Mouse (Mus musculus): ENCODE measurements around the gene Med24.
"Not testable (repeated sequence)": the region's sequence is repeated elsewhere in the genome, so short reads cannot be mapped to it uniquely, and the experiment has no call there.

Gene Med24

DNA sequence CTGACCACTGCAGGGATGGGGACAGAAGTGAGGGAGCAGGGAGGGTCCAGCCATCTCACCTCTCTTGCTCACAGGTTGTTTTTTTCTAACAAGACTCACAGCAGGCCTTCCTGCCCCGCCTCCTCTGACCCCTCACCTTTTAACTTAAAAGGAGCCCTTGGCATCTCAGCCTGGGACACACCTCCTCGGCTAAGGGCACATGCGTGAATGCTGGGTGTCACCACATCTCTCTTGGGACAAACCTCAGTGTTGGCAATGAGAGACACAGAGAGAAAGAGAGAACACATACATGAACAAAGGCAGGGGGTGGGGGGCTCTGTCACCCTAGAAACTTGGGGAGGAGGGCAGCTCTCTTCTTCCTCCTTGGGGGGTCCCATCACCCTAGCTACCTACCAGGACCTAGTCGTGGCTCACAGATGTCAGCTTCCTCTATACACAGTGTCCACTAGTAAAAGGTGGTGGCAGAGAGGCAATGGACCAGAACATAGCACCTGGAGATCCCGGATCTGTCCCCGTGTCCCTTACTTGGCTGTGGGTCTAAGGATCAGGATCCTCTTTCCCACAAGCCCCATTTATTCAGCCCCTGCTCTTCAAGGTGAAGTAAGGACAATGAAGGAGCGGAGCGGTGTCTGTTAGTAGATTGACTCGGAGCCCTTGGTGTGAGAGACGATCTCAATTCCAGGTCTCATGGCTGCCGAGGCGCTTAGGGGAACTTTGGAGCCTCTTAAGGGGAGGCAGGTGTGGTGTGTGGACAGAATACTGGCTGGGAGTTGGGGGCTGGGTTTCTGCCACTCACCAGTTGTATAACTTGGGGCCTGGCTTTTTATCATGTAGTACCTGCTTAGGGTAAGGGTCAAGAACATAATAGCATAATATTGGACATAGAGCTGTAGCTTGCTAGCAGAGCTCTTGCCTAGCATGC lies 17.0 kb upstream of the Med24 start:
- DNase-seq (ENCODE audit: low spot score): no peak

DNA sequence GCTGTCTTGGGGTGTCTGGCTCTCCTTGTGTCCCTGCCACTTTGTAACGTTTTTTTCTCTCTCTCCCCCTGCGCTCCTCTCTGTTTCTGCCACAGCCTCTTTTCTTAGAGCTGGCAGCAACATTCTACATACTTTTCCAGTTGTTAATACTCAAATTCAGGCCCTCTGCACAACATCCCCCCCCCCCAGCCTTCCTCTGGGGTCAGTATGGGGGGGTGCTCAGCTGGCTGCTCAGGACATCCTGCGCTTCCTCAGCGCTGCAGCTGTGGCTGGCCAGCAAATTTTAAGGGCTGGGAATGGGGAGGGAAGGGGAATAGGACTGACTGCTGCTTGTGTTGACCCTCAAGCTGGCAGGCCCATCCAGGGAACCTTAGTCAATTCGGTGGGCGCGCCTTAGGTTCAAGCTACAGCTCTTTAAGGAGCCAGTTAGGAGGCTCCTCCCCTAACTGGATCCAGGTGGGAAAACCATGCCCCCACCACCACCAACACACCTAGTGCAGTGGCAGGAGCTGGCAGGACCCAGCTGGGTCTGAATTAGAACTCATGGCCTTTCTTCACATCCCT lies 15.3 kb upstream of the Med24 start:
- DNase-seq (ENCODE audit: low spot score): no peak

DNA sequence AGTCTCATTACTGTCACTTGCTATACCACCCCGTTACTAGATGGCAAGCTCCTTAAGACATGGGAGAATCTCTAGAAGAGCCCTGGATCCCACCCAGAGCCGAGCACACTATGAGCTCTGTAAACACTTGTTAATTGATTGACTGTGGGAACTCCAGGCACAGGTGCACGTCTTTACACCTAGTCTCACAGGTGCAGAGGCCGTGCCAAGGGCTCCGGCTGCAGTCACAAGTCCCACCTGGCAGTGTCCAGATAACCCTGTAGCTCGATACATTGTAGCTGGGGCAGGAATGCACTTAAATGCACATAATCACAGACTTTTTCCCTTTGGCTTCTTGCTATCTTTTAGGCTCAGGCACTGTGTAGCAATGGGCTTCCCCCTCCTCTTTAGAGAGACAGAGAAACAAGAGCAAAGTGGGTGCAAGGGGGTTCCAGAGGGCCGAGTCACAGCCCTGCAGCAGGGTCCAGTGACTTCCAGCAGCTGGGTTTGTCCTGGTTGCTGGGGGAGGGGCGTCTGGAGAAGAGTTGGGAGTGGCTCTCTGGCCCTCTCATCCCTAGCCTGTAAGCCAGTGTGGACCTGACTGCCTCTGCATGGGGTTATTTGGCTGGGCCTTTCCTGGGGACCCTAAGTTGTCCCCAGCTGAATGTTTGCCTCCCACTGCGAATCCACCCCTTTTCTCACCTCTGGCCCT lies 14.6 kb upstream of the Med24 start:
- no peak for DNase-seq (ENCODE audit: low spot score)

DNA sequence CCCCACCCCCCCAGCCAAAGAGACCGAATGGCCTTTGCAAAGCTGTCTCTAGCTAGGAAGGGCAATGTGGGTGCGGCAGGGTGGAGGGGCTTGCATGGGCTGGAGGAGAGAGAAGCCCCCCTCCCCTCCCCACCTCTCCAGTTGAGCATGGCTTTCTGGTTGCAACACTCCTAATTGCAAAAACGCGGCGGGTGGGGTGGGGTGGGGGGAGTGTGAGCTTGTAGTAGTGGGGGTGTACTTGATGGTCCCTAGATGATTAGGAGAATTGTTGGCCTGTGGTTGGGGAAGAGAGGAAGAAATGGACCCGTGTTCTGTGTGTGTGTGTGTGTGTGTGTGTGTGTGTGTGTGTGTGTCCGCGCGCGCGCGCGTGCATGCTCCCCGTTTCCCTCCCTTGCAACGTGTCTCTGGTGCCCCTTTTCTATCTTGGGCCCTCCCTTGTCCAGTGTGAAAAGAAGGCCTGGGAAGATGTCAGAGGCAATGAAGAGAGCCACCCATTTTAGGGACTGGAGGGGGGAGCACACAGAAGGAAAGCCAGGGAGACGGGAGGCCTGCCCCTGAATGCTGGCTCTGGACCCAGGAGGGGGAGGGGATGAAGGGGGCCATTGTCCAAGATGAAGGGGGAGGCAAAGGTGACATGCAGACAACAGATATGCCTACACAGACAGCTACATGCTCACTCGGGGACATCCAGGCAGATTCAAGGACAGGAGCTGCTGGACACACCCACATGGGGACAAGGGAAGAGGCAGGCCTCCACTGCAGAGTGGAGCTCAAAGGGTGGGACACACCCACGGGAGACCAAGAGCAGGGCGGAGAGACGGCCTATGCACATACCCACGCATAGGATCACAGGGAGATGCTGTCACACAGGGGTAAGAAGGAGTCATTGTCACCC lies 13.4 kb upstream of the Med24 start:
- DNase-seq (ENCODE audit: low spot score): no peak

DNA sequence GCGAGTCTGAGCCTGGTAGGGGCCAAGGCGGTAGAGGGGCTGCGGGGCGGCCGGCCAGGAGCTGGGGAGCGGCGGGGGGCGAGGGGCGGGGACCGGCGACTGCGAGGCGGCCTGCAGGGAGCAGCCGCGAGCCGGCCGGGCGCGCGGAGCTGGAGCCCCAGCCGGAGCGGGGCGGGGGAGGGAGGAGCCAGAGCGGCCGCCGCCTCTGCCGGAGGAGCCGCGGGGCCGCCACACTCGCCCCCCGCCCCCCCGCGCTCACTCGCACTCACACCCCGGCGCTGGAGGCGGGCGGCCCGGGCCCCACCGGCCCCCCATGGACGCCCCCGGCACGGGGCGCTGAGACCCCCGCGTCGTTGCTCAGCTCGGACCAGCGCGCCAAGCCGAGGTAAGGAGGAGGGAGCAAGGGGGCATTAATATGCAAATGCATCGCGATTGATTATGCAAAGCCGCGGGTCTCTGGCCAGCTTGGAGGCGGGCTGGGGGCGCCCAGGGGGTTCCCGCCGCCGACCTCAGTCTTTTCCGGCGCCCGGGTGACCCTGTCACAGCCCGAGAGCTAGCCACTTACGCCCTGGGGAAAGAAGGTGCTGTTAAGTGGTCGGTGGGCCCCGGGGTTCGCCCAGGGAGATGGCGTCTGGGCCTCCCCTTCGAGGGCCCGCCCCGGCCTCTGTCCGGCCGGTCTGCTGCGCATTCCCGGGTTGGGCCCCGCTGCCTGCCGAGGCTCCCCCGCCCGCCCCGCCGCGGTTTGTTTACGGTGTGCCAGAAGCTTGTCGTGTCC lies 12.6 kb upstream of the Med24 start:
- DNase-seq (ENCODE audit: low spot score): peak; percentile 76

DNA sequence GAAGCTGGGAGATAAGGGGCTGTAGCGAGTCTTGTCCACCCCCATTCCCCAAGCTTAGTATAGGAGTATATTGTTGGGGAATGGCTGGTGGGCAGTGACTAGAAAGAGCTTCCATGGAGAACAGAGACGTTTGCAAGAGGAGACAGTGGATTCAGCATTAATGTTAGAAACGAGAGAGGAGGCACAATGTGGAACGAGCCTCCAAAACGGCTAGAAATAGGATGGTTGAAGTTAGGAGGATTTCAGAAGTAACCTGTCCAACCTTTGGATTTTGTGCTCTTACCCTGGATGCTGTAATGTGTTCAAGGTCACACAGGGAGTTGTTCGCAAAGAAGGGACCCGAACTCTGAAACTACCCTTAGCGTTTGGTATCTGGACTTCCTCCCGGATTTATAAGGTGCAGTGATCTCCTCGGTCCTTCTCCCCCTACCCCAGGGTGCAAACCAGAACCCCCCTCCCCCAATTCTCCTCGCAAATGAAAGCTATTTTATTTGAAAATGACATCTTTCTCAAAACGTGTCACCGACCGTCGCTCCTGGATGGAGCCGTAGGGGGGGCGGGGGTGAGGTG lies 11.9 kb upstream of the Med24 start:
- no peak for DNase-seq (ENCODE audit: low spot score)

DNA sequence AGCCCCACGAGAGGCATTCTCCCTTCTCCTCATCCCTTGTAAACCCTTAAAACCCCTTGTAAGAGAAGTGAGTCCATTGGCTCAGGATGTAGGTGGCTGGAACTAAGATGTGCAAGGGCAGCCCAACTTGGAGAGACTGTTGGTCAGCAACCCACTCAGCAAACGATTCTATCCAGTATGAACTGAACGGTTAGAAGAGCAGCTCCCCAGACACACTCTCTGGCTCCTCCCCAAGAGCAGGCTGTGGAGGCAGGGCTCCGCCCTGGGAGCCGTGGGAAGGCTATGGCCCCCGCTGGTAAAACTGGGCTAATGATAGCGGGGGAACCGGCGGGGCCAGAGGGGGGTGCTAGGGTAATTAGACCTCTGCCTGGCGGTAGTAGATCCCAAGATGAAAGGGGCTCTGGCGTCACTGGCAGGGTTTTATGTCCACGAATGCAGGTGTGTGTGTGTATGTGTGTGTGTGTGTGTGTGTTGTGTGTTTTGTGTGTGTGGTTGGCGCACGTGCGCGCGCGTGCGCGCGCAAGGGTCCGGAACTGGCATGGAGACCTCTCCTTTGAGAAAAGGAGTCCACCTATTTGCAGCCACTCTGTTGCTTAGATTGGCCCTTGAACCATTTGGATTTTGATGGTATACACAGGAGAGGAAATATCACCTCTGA lies 11.3 kb upstream of the Med24 start, which contains the start of gene Thra:
Gene Thra (plus strand): TSS at position 246 of the 658 bp plus-strand sequence.
- DNase-seq (ENCODE audit: low spot score): peak; percentile 58

DNA sequence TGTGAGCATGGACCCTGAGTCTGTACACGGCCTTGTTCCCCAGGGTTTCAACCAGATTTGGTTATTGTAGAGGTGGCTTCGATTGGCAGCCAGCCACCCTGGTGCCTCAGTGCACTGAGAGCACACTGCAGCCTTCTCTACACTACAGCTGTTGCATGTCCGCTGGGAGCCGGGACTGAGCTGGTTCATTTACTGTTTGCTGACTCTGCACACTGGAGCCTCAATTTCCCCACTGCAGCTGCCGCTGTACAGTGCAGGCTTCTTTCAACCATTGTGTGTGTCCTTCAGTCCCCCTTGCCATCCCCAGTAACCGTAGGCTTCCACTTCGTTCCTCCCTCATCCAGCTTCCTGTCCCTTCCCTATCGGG lies 10.8 kb upstream of the Med24 start:
- DNase-seq (ENCODE audit: low spot score): no peak

DNA sequence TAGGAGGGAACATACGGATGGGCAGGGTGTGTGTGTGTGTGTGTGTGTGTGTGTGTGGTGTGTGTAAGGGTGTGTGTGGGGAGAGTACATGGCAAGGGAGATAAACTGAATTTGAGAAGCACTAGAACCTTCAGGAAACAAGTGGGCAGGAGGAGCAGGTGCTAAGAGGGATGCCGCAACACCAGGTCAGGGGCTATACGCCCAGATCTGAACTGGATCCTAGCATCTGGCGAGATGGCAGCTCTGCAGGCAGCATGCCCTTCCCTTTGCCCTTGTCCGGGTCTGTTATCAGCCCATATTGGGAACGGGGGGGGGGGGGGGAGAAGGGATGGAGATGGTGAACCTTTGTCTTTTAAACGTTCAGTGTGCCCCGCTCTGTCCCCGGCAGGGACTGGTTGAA lies 9.7 kb upstream of the Med24 start:
- no peak for DNase-seq (ENCODE audit: low spot score)

DNA sequence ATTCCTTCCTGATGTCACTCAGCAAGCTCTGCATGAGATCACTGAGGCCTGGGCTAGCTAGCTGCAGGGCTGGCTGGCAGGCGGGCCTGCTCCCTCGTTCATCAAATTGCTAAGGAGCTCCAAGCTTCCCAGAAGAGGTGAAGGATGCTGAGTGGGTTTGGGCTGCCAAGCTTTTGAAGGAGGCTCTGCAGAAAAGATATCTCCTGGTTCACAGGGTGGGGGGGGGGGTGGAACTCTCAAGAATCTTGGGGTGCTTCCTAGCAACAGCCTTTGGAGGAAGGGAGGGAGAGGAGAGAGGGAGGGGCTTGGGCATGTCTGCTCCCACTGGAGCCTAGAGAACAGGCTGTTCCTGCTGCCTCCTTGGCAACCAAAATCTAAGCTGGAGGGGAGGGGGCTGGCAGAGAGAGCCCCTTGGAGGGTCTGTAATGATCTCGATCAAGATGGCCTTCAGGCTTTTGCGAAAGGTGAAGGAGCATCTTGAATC lies 9.2 kb upstream of the Med24 start:
- DNase-seq (ENCODE audit: low spot score): no peak

DNA sequence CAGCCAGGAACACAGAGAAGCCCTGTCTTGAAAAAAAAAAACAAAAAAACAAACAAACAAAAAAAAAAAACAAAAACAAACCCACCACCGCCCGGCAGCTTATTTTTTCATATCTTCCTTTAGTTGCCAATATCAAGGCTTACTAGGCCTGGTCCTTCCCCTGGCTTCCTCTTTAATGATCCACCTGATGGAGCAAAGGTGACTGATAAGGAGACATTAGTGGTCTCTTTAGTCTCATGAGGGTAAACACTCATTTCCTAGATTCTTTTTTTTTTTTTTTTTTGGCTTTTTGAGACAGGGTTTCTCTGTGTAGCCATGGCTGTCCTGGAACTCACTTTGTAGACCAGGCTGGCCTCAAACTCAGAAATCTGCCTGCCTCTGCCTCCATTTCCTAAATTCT lies 8.0 kb upstream of the Med24 start:
- DNase-seq (ENCODE audit: low spot score): not testable (repeated sequence)

DNA sequence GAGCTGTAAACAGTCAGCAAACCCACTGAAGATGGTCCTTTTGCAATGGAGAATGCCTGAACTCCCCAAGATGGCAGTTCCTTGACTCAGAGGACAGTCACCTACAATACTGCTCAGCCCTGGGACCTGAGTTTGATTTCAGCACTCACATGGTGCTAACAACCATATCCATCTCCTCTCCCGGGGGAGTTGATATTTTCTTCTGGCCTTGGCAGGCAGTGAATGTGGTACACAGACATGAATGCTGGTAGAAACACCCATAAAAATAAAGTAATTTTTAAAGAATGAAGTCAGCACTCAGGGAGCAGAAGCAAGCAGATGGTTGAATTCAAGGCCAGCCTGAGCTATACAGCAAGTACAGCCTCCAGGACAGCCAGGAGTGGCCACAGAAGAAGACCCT lies 6.9 kb upstream of the Med24 start:
- DNase-seq (ENCODE audit: low spot score): no peak

DNA sequence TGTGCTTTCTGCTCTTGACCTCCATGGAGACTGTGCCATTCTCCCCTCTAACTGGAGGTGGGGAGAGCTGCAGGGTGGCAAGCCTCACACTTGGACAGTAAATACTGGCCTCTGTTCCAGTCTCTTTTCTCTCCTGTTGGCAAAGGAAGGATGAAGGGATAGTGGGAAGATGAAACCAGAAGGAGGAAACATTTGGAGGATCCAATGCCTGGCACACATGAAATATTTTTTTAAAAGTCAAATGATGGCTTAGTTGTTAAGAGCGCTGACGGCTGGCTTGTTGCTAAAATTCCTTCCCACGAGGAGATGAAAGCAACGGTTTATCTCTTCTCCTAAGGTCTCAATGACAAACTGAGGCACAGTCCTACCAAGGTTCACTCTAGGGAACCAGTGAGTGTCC lies 5.9 kb upstream of the Med24 start:
- no peak for DNase-seq (ENCODE audit: low spot score)

DNA sequence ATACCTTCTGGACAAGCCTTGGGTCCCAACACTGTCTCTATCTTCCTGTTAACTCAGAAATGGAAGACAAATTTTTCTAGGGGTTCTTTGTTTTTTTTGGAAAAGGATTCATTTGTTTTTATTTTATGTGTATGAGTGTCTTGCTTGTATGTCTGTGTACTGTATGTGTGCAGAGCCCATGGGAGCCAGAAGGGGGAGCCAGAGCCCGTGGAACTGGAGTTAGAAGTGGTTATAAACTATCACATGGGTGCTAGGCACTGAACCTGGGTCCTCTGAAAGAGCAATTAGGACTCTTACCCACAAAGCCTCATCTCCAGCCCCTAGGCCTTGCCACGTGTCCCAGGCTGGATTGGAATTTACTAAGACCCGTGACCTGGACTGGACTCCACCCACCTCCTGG lies 4.8 kb upstream of the Med24 start:
- no peak for DNase-seq (ENCODE audit: low spot score)

DNA sequence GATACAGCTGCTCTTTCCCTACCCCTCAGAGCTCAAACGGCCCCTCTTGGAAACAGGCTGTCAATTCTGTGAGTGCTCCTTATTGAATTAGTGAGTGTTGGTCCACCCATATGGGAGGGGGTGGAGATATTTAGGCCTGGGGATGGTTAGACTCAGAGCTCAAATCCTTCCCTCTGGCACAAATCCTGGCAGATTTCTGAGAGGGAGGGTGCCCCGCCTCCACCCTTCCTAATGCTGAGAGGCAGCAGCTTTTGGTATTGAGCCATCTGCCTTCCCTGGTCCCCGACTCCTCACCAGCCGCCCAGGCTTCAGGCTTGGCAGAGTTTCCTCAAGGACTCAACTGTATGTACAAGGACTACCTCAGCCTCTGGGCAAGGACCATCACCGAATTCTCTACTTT lies 1.9 kb upstream of the Med24 start:
- no peak for DNase-seq (ENCODE audit: low spot score)

DNA sequence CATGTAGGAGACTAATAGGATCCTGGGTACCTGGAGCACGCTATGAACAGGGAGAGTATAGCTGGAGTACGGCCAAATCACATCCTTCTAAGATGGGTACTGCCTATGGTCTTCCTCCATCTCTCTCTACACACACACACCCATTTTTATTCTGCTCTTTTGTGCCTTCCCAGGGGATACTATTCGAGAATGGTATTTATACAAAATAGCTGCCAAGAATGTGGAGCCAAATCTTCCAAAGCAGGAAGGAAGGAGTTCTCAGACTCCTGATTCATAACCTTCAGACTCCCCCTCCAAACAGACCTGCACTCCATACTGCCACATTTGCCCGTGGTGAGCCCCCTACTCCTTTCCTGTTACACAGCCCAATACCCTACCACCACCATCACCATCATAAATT lies 1.5 kb upstream of the Med24 start:
- DNase-seq (ENCODE audit: low spot score): no peak

DNA sequence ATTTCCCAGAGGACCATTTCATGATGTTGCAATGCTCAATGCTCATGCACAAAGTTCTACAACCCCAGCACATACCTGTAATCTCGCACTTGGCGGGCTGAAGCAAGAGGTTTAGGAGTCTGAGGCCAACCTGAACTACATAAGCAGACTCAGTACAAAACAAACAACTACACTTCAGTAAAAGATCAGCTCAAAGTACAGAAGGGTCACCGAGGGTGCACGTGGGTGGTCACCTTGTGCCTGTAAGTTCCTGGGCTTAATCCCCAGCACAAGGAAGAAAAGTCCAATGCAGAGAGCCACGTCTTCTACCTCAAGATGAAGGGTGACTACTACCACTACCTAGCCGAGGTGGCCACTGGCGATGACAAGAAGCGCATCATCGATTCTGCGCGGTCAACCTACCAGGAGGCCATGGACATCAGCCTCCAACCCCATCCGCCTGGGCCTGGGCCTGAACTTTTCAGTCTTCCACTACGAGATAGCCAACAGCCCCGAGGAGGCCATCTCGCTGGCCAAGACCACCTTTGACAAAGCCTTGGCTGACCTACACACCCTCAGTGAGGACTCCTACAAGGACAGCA lies 3.2 kb downstream of the Med24 start:
- DNase-seq (ENCODE audit: low spot score): no peak

DNA sequence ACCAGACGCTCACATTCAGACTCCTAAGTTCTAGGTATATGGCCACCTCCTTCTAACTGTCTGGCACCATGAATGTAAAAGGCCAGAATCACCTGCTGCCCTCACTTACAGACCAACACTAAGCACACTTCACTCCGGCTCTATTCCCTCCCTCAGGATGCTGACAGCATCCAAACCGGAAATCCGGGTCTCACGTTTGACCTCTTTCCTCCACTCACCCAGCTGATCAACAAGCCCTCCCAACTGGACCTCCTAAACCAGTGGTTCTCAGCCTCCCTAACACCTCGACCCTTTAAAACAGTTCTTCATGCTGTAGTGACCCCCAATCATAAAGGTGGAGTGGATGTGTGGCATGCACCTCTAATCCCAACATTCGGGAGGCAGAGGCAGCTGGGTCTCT lies 6.1 kb downstream of the Med24 start:
- no peak for DNase-seq (ENCODE audit: low spot score)

DNA sequence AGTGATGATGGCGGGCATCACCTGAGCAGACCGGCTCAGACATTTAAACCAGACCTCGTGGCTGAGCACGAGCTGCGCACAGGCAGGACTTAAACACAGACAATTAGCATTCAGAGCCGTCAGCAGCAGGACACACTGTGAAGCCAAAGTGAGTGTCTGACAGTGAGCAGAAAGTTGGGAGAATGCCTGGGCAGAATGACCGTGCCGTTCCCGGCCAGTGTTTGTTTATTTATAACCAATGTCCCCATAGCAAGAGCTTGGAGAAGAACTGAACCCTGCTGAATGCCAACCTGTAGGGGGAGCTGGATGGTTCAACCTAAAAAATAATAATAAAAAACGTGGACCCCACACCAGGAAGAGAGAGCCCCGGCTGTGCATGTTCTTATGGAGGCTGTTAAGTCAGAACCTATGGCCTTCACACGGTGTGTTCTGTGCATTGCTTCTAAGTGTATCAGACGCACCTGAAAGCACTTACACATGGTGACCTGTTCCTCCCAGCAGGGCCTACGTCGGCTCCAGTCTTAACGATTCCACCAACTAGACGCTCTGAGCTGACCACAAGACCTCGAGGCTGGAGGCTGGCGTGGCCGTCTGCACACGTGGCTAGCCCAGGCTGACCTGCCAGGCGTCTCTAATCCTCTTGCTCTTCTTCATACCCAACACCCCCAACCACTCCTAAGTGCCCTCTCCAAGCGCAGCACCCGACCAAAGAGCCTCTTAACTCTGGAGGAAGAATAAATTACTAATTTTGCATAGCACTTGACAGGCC lies 7.6 kb downstream of the Med24 start:
- no peak for DNase-seq (ENCODE audit: low spot score)

Data from urinary bladder, postnatal 25 days (tissue).